Mouse (Mus musculus): Measurements from ENCODE around the gene Nhlh2.

Gene Nhlh2

GRCm38 (mm10) chr3:102025659-102026058, 15.8 kb downstream of the Nhlh2 start:
- no peak for DNase-seq (ENCODE audit: low read depth)

DNA sequence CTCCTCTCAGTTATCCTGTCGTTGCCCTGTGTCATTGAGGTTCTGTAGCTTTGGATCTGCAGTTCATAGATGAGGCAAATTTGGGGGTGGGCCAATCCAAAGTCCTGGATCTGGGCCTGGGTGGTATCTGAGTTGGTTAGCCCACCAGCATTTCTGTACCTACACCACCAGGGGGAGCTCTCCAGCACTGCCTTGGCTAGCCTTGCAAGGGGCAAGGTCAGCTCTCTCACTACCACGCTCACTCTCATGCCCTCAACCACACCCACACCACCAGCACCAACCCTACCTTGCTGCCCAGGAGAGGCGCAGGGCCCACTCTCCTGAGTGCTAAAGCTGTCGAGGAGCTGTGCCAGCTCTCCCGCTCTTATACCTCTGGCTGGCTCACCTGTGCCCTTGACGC, 18.0 kb downstream of the Nhlh2 start:
- DNase-seq (ENCODE audit: low read depth) = peak; percentile 18

GRCm38 (mm10) chr3:102037806-102038205, 27.9 kb downstream of the Nhlh2 start:
- DNase-seq (ENCODE audit: low read depth) = no peak

DNA sequence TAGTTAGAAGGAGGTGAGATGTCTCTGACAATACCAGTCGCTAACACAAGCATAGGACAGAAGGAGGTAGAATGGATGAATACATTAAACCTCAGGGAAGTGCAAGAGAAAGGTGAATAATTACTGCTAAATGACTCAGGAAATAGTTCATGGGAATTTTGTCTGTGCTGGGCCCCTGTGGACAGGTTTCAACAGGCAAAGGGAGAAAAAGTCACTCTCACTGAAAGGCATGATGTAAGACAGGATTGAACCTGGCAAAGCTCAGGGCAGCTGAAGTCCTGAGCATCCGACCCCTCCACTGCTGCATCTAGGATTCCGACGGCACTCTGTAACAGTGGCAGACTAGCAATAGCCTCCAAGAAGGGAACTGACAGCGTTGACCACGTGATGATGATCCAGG, 28.7 kb downstream of the Nhlh2 start:
- DNase-seq (ENCODE audit: low read depth) = no peak

- no peak for DNase-seq (ENCODE audit: low read depth)
Observed at GRCm38 (mm10) chr3:102041632-102042031, 31.8 kb downstream of the Nhlh2 start.

GRCm38 (mm10) chr3:102045071-102045470, 35.2 kb downstream of the Nhlh2 start:
- no peak for DNase-seq (ENCODE audit: low read depth)

DNA sequence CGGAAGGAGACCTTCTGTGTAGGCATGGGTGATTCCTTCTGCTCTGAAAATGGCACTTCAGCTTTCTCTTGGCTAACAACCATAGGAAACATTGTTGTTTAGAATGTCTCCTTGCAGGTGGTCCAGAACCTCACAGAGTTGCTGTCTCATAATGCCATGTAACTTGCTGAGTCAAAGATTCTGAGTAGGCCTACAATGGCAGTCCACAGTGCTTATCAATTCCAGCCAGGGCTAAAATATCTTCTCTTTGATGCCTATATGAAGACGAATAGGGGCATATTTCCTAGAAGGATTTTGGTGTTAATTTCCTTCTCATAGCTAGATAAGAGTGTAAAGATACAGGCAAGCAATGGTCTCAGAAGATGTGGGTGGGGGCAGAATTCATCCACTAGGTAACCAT, 37.7 kb downstream of the Nhlh2 start:
- DNase-seq (ENCODE audit: low read depth) = no peak

- DNase-seq (ENCODE audit: low read depth) = no peak
Observed at GRCm38 (mm10) chr3:102049207-102050104, 39.6 kb downstream of the Nhlh2 start.

DNA sequence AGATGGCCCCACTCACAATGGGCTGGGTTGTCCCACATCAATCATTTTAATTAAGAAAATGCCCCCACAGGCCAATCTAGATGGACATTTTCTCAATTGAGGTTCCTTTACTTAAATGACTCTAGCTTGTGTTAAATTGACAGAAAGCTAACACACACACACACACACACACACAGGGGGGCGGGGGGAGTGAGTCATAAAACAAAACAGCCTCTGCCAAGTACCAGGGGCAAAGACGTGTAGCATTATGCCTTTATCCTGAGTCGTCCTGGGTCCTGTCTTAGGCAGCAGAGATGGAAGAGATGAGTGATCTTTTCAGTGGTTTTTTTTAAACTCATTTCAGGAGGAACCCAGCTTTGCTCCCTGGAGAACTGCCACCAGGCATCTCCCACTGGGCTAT, 42.2 kb downstream of the Nhlh2 start:
- DNase-seq (ENCODE audit: low read depth) = peak; percentile 28

- DNase-seq (ENCODE audit: low read depth) = no peak
Observed at GRCm38 (mm10) chr3:102053293-102053692, 43.4 kb downstream of the Nhlh2 start.

GRCm38 (mm10) chr3:102055878-102056277, 46.0 kb downstream of the Nhlh2 start:
- DNase-seq (ENCODE audit: low read depth) = no peak

GRCm38 (mm10) chr3:102060065-102060464, 50.2 kb downstream of the Nhlh2 start:
- peak; percentile 22 for DNase-seq (ENCODE audit: low read depth)

DNA sequence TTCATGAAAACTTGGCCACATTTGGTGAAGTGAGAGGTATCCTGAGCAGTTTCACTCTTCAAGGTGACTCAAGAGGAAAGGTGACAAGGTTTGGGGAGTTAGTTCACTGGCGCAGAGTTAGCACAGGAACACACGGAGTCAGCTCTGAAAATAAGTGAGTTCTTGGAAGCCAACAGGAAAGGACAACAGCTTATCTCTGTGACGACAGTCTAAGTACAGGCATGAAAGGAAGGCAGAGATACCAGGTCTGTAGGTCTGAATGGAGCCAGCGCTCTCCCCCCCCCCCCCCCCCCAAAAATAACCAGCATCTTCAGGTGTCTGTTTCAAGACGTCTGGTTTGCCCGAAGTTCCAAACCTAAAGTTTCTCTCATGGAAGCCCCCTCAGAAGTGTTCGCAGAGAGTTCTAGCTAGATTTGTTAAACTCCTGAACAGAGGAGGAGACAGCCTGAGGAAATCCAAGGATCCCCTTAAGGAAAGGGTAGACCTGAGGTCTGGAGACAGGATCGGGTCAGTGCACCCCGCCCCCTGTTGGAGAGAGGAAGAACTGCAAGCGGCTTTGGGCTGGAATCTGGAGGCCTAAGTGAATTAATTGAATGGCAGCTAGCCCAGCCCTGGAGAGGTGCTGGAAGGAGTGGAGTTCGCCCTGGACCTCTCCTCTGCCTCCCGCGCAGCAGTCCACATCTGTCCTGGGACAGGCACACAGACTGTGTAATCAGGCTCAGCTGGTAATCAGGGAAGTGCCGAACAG, 52.2 kb downstream of the Nhlh2 start:
- peak; percentile 83 for DNase-seq (ENCODE audit: low read depth)

DNA sequence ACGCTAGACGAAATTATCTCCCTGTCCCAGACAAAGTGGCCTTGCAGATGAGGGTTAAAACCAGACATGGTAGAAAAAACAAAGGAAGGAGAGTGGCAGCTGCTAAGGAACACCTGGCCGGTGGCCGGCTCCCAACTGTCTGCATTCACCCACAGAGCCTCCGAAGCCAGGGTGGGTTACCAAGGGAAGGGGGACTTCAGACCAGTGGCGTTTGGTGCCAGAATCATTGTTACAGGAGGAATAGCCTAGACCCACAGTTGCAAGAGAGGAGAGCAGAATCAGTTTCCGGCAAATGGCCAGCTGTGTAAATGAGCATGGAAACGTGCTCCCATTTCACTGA, 52.8 kb downstream of the Nhlh2 start:
- DNase-seq (ENCODE audit: low read depth) = no peak

- DNase-seq (ENCODE audit: low read depth) = no peak
Observed at GRCm38 (mm10) chr3:102063273-102064120, 53.6 kb downstream of the Nhlh2 start.

GRCm38 (mm10) chr3:102064566-102064965, 54.7 kb downstream of the Nhlh2 start:
- no peak for DNase-seq (ENCODE audit: low read depth)

Measured in NIH3T3 (cell line).